Mouse (Mus musculus): ENCODE results near the gene Ccl5.

The Ccl5 gene

DNA sequence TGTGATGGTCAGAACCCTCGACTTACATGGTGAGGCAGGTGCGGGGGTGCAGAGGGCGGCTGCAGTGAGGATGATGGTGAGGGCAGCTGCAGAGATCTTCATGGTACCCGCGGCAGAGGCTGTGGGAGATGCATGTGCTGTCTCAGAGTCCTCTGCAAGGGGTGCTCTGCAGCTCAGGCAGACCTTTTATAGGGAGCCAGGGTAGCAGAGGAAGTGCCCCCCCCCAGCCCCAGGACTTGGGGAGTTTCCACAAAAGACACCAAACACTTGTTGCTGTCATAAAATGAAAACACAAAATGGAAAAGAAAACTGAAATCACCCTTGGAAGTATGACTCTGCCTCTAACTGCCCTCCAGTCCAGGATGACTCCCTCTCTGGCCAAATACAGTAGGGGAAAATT, at the start of gene Ccl5:
Ccl5 (minus strand) TSS at position 159 of the 400 bp plus-strand sequence.
- CTCF ChIA-PET = no interaction called here

DNA sequence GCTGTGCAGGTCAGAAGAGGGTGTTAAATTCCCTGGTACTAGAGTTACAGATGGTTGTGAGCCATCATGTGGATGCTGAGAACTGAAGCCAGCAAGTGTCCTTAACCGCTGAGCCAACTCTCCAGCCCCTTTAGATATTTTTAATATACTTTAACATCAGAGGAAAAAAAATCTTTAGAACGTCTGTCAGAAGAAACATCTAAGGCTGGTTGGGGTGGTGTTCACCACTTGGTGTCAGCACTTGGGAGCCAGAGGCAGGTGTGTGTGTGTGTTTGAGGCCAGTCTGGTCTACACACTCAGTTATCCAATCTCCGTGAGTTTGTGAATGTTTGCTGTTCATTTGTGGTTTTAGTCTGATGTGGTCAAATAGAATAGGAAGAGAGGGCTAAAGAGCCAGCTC, 48.7 kb upstream of the Ccl5 start:
- CTCF ChIA-PET = no interaction called here

DNA sequence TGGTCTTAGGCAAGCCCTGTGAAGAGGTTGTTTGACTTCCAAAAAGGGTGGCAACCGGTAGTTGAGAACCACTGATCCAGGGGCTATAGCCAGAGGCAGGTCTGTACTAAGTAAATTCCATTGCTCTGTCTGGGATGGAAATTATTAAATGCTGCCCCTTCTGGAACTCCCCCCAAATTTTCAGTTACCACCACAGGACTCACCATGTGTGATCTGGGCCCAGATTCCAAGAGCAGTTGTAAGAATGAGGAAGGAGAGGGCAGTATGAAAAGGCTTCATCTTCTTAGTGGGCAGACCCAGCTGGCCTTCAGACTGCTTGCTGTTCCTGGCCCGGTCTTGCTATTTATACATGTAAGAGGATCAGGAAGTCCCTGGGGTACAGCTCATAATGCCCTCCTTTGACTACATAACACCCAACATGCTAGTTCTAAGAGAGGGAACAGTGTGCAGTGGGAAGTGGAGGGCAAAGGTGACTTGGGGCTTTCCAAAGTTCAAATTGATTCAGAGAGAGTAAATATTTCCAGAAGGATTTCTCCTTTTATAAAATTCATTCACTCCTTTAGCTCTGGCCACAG, 48.0 kb upstream of the Ccl5 start, which contains the start of gene Ccl9:
Ccl9 (minus strand) TSS at position 451 of the 575 bp plus-strand sequence.
- CTCF ChIA-PET = no interaction called here

DNA sequence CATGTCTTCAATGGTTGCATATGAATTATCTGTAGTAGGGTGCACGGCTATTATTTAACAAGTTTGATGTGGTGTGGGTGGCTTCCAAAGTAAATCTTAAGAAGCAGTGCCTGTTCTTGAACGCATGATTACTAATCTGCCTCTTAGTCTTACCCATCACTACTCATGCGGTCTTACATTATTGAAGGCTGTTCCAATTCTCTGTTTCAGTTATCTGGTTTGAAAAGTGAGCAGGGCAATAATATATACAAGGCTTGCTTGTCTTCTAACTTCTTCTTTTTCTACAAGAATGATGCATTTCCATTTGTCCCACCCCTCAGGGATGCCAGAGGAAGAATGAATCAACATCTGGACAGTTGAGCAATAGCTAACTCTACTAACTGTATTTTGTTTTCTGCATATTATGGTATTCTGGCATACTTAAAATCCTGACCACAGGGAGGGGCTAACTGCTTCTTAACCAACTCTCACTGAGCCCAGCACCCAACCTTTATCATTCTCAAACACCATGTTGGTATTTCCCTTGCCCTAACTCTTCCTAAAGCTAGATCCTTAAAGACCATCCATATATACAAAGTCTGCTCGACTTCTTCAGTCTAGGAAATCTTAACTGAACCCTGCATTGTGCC, 46.7 kb upstream of the Ccl5 start:
- CTCF ChIA-PET = no interaction called here

DNA sequence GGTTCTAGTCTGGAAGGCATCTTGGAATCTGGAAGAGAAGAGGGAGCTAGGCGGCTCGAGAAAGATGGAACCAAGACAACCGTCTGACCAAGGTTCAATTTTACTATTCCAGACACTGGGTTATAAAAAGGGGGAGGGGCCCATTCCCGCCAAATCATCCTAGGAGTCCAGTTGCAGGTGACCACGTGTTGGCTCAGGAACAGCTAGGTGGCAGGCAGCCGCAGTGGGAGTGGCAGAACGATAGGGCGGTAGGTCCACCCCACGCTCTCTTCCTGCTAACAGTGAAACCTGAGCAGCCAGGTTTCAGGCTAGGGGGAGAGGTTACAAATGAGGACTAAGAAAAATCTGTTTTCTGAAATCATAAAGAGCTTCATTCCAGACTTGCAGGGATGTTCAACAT, 42.5 kb upstream of the Ccl5 start:
- CTCF ChIA-PET = no interaction called here

DNA sequence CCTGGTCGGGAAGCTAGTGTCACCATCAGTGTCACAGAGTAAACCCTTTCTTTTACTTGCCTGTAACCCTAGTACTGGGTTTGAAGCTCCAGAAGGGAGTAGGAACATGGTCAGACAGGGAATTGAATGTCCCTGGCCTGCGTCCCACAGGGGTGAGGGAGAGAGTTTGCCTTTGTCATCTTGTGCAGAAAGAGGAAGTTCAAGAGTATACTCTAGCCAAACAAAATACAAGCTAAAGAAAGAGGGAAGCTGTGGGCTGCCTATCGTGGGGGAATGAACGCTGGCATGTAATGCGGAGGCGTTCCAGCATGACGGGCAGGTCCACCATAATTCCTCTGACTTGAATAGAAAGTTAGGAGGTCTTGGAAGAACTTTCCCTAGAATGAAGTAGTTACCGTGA, 41.9 kb upstream of the Ccl5 start:
- CTCF ChIA-PET = no interaction called here

DNA sequence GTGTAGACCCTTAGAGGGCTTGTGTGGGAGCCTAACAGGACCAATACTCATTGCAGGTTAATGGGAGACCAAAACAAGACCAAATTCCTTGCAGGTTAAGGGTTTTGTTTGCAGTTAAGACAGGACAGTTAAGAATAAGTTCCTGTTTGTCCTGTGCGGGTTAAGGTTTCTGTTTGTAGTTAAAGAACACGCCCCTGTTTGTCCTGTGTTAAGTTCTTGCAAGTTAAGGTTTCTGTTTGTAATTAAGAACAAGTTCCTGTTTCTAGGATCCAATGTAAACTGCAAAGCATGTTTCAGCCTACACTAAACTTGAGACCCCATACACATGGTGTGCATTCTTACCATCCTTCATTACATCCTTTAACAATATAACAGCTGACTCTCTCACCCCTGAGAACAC, 39.9 kb upstream of the Ccl5 start:
- CTCF ChIA-PET = no interaction called here

DNA sequence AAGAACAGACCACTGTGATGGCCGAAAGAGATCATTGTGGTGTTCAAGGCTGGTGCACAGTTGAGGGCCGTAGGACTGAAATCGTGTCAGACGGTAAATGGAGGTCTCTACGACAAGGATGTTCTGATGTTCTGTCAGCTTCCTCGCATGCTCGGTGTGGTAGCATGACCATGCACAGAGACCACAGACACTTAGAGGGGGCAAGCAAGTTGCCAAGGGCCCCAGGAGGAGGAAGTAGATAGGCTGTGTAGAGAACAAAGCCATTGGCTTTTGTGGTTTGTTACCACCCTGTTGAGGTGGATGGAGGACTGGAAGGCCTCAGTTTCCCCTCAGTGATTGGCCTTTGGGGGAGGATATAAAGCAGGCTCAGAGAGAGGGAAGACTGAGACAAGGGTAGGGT, 38.9 kb upstream of the Ccl5 start:
- CTCF ChIA-PET = no interaction called here

DNA sequence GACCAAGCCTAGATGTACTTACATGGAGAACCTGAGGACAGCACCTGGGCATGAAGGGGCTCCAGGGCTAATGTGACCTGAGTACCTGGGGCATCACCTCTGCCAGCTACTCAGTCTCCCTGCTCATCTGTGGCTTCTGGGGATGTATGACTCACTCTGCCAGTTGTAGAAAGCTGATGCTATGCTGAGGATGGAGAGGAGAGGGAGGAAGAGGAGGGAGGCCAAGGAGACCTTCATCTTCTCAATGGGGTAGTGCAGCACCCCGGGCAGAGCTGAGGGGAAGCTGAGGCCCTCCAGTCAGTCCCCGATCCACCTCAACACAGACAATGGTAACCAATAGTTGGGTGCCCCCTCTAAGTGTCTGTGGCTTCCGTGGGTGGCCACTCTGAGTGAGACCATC, 38.5 kb upstream of the Ccl5 start:
- CTCF ChIA-PET = no interaction called here

DNA sequence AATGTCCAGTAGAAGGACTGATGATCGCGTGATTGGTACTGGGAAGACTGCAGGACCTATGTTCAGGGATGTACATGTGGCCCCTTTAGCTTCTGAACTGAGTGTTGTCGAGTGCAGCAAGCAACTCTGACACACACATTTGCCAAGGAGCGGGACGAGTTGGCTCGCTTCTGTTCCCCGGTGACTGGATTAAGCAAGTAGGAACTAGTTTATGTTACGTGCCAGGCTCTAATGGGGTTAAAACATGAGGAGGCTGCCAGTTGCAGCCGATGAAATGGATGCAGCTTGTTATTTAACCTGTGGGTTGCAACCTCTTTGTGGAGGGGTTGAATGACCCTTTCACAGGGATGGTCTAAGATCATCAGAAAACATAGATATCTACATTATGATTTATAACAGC, 37.7 kb upstream of the Ccl5 start:
- CTCF ChIA-PET = no interaction called here

DNA sequence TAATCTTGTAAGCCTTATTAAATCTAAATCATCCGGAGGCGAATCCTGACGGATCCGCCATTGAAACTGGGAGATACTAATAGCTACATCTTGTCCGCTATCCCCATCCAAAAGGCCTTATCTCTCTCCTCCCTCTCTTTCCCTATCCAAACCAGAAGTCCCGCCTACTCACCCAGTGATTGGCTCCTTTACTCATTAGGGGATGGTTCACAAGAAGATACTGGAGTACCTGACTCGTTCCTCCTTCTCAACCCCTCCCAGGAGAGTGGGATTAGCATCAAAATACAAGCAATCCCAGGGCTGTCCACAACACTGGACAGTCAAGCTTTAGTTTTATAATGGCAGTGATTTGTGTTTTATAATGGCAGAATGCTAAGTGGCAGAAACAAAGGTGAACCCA, 37.0 kb upstream of the Ccl5 start:
- CTCF ChIA-PET = no interaction called here

DNA sequence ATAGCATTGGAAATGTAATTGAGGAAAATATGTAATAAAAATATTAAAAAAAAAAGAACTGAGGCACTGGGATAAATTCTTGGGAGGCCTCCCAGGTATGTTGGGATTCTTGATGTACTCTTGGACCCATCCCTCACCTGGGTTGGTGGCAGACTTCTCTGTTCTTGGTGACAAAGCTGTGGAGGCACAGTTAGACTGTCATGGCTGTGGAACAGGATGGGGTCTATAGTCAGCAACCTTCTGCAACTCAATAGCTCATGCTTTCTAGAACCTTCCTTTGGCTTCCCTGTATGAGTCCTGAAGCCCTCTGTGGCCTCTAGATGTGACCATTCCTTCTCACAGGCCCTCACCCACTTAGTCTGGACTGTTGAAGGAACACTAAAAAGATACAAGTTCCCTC, 36.3 kb upstream of the Ccl5 start:
- CTCF ChIA-PET = no interaction called here

DNA sequence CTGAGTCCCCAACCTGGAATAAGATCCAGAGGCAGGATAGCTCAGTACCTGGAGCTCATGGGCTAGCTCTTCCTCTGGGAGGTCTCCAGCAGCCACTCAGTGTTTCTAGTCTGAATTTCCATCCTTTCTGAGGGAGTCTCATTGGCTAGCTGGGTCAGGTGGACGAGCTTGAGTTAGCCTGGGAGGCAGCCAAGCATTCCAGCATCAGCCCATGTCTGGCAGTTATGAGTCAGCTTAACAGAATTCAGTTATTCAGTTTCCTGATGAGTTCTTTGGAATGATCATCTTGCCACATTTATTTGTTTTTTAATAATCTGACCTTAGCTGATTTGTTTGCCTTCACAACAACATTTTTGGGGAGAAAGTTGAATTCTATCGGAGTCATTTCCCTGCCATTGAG, 33.4 kb upstream of the Ccl5 start:
- CTCF ChIA-PET = no interaction called here

DNA sequence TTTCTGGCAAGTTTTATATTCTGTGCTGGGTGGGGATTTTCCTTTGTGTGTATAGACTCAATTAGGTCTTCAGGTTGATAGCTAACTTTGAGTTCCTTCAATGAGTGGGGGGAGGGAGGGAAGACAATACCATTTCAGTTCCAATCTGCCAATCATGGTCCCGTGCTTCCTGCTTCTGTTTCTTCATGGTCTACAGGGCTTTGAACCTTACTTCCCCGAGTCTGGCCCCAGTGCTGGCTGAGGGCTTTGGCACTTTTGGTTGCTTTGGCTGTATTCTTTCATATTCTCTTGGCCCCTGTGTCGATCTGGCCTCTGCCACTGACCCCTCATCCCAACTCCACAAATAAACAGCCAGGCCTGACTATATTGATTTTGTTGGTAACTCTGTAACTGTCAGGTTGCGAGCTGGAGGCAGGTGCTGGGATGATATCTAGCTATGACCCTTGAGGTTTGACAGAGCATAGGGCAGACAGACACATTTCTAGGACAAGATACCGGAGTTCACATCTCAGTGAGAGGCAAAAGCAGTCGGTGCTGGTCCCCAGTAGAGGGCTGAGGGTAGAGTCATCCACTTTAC, 32.1 kb upstream of the Ccl5 start:
- CTCF ChIA-PET = interaction anchor here (0.9 to 1.2 kb wide), 2 partner anchors 9 to 66 kb away, joined by 3 to 4 read pairs; no protein-coding TSS in a partner anchor

DNA sequence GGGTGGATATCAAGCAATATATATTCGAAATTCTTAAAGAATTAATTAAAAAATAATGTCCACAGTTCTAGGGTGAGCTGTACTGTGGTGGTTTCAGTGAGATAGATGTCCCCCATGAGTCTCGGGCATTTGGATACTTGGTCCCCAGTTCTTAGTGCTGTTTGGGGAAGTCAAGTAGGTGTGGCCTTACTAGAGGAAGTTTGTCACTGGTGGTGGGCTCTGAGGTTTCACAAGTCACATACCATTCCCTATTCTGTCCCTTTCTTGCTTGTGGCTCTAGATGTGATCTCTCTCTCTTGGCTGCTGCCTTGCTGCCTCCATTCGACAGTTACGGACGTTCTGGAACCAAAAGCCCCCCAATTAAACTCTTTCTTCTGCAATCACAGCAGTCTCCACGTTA, 30.1 kb upstream of the Ccl5 start:
- CTCF ChIA-PET = interaction anchor here (0.5 kb wide), 1 partner anchor 80 kb away, joined by 4 read pairs; no protein-coding TSS in a partner anchor

DNA sequence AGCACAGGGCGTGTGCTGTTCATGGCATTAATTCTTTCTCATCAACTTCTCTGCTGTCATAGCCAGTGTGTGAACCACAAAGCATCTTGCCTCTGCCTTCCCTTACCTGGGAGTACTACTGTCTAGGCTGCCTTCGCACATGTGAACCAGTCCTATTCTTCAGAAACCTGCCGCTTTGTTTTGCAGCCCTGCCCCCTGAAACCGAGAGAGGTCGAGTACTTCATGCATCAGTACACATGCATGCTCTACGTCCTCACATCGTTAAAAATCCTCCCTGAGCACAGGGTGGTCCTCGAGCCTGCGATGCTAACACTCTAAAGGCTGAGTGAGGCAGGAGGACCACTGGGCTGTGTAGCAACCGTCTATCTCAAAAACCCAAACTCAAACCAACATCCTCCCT, 26.8 kb upstream of the Ccl5 start:
- CTCF ChIA-PET = interaction anchor here (1.0 to 1.4 kb wide), 3 partner anchors 83 to 174 kb away, joined by 4 to 13 read pairs (median 4); no protein-coding TSS in a partner anchor

DNA sequence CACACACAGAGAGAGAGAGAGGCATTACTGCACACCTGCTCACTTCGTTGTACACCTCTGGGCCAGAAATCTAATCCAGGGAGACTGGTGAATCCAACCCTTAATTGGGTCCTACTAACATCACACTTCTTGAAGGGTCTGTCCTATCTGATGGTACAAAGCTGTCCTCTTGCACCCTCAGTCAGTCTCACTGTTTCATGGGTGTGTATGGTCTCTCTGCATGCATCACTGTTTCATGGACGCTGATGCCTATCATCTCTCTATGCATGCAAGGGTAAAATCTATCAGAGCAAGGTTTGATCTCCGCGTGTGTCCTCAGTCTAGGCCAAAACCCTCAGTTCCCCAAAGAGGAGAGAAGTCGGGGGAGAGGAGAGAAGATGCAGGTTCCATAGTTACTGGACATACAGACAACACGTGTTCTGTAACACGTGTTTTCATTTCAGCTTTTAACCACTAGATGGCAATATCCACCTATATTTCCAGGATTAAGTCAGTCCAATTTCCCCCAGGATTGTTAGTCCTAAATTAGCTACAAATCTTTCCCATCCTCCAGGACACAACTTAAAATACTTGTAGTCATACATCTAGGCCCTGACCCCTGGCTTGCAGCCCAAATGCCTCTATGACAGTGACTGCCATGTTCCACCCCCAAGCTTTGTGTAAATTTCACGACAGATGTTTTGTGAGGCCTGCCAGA, 25.9 kb upstream of the Ccl5 start:
- CTCF ChIA-PET = interaction anchor here (0.8 to 1.4 kb wide), 4 partner anchors 83 to 189 kb away, joined by 3 to 13 read pairs (median 4); no protein-coding TSS in a partner anchor

DNA sequence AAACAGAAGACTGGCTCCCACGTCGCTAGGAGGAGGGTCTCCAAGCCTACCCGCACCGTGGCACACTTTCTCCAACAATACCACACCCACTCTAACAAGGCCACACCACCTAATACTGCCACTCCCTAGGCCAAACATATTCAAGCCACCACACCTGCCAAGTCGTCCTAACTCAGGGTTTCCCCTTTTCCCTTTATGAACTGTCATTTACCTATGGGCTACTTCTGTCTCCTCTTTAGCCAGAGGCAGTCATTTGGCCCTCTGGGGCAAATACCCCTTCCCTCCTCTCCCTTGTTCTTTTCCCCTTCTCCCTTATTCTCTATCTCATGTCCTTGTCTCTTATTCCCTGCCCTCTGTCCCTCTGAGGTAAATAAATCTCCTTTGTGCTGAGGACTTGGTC, 21.4 kb upstream of the Ccl5 start:
- CTCF ChIA-PET = interaction anchor here (0.6 kb wide), 2 partner anchors 275 to 614 kb away, joined by 5 to 10 read pairs; no protein-coding TSS in a partner anchor

DNA sequence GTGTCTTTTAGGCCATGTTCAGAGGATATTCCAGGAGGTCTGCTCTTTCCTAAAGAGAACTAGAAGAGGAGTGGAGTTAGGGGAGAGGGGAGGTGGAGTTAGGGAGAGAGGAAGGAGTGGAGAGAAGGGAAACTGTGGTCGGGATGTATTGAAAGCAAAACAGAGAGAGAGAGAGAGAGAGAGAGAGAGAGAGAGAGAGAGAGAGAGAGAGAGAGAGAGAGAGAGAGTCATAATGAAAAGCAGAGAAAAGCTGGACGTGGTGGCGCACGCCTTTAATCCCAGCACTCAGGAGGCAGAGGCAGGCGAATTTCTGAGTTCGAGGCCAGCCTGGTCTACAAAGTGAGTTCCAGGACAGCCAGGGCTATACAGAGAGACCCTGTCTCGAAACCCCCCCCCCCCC, 20.7 kb upstream of the Ccl5 start:
- CTCF ChIA-PET = interaction anchor here (0.6 to 1.0 kb wide), 3 partner anchors 178 to 615 kb away, joined by 3 to 10 read pairs (median 5); no protein-coding TSS in a partner anchor

DNA sequence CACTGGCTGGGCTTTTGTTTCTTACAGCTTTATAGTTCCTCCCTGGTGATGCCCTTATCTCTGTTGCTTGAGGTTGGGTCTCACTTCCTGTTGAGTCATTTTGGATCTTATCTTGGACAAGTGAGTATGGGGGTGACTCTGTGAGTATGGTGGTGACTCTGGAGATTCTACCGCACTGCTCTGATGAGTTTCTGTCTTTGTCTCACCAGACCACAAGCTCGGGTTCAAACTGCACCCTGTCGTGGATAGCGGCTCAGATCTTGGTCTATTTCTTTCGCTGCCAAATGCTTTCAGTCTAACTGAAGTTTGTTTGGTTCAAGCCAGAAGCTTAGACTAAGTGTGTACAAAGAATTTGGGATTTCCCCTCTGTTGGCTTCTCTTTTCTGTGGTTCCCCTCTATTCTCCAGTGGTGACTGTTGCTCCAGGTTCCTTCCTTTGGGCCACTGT, 19.9 kb upstream of the Ccl5 start:
- CTCF ChIA-PET = interaction anchor here (1.0 kb wide), 1 partner anchor 179 kb away, joined by 3 read pairs; no protein-coding TSS in a partner anchor

DNA sequence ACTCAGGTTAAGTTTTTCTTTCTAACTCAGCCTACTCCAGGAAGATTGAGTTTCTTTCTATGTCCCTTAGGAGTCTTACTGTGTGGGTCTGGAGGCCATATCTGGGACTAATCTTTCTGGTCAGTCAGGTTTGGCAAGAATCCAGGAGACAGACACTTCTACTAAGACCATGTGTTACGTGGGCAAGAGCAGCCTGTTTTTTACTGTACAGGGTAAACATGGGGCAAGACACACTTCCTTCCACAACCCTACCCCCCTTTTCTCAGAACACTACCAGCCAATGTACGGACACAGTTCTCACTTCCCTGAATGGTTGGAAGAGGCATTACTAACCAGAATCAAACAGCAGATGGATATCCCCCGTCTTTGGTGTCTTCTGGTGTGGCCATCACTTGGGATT, 13.9 kb upstream of the Ccl5 start:
- CTCF ChIA-PET = no interaction called here

DNA sequence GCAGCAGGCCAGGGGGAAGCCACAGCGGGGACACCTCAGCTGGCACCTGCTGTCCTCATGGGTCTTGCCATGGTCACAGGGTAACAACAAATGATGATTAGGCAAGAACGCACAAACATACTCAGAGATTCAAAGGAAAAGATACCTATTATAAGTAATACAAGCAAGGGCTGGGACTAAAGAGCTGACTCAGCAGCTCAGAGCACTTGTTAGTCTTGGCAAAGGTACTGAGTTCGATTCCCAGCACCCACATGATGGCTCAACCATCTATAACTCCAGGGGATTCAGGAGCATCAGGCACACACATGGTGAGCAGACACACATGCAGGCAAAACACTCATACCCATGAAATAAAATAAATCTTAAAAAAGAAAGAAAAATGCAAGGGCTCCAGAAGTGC, 11.1 kb upstream of the Ccl5 start:
- CTCF ChIA-PET = no interaction called here

DNA sequence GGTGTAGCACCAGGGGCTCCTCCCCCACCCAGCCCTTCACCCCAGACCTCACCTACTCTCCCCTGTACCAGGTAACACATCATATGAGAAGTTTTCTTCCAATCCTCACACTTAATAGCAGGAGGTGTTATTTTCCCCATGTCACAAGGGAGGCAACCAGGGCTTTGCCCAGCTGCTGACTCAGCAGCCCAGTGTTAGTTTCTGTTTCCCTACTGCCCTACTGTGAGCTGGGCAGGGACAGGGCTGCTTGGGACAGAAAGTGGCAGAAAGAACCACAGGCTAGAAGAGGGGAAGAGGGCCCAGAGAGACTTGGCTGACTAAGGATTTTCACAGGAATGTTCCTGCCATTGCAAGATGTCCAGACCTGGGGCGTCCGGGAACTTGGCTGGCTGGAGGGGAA, 10.6 kb upstream of the Ccl5 start:
- CTCF ChIA-PET = no interaction called here
